Comparison of ENCODE assay signal across 25 mouse cellular contexts in genomic region chr13:8805931-8806330, GRCm38 (mm10).
DNase-seq lines count a peak whose midpoint lies in the region; ATAC-seq and TF ChIP-seq lines count a peak whose summit lies in the region.
"Had no signal": no experiment of that assay in that cellular context is flagged by ENCODE, and none has a peak within 500 bp of the region (broad histone marks: within the 10 kb centered on the region; RNA-seq: fewer than 3 reads in every experiment).

No protein-coding gene starts in this region.

- ATAC-seq in stomach, postnatal 0 days (ENCODE audit: low FRiP score, low TSS enrichment) = no peak
- ATAC-seq: CD4-positive, CD25-positive, alpha-beta regulatory T cell, adult 4 months; forebrain, embryonic 13.5 days; forebrain, embryonic 15.5 days; forebrain, postnatal 0 days had no signal

- H3K9me3 ChIP-seq in stomach, postnatal 0 days (ENCODE audit: control insufficient read depth, low read length) = no peaks in the 10 kb centered on the region
- H3K9me3 ChIP-seq: embryonic facial prominence, embryonic 13.5 days; embryonic facial prominence, embryonic 15.5 days; forebrain, embryonic 10.5 days; forebrain, embryonic 13.5 days; forebrain, embryonic 15.5 days; G1E had no signal

- H3K4me1 ChIP-seq in stomach, postnatal 0 days (replicated peaks; ENCODE audit: control insufficient read depth, insufficient read depth) = no peaks in the 10 kb centered on the region
- H3K4me1 ChIP-seq: embryonic facial prominence, embryonic 13.5 days; embryonic facial prominence, embryonic 15.5 days; forebrain, embryonic 10.5 days; forebrain, embryonic 13.5 days; forebrain, embryonic 15.5 days had no signal

- H3K36me3 ChIP-seq in stomach, postnatal 0 days (ENCODE audit: control insufficient read depth, insufficient read depth, low read length) = no peaks in the 10 kb centered on the region

- no peak overlapping the region for H3K27ac ChIP-seq in stomach, postnatal 0 days (replicated peaks)
- H3K27ac ChIP-seq: embryonic facial prominence, embryonic 13.5 days; embryonic facial prominence, embryonic 15.5 days; forebrain, embryonic 10.5 days; forebrain, embryonic 13.5 days; forebrain, embryonic 15.5 days had no signal

- peak; percentile 17 for DNase-seq in 3134 (ENCODE audit: extremely low read depth, insufficient read length, low spot score)
- peak; percentile 54 for DNase-seq in Muller cell, postnatal 12 days (ENCODE audit: inconsistent ontology term)
- DNase-seq in stomach, postnatal 0 days (ENCODE audit: low spot score) = peak; percentile 5
- DNase-seq in right cerebral cortex, postnatal 36 days (ENCODE audit: low spot score in 2 of 2) = no peak
- DNase-seq in cerebellum, postnatal 36 days = no peak
- DNase-seq: adrenal gland, adult 2 months; adrenal gland, postnatal 10 days; adrenal gland, postnatal 25 days; B cell, adult 2 months; cerebellum, adult 11-12 months; cerebellum, adult 2 months; cerebellum, adult 9-10 months; cerebellum, postnatal 10 days; cerebellum, postnatal 25 days; embryo, embryonic 11 days; forebrain, postnatal 0 days had no signal

- no peak overlapping the region for H3K4me2 ChIP-seq in stomach, postnatal 0 days (replicated peaks; ENCODE audit: low read depth)
- H3K4me2 ChIP-seq: embryonic facial prominence, embryonic 13.5 days; embryonic facial prominence, embryonic 15.5 days; forebrain, embryonic 13.5 days; forebrain, embryonic 15.5 days had no signal

- TF ChIP-seq EP300 in stomach, postnatal 0 days (optimal IDR thresholded peaks at IDR 0.05) = no peak

- H3K9ac ChIP-seq in stomach, postnatal 0 days (ENCODE audit: low read length) = no peak overlapping the region
- H3K9ac ChIP-seq: embryonic facial prominence, embryonic 13.5 days; embryonic facial prominence, embryonic 15.5 days; forebrain, embryonic 13.5 days; forebrain, embryonic 15.5 days; forebrain, postnatal 0 days had no signal

- H3K4me3 ChIP-seq in stomach, postnatal 0 days (ENCODE audit: low read depth, low read length) = no peak overlapping the region
- H3K4me3 ChIP-seq: embryonic facial prominence, embryonic 13.5 days; embryonic facial prominence, embryonic 15.5 days; erythroblast, embryonic 14.5 days; forebrain, embryonic 10.5 days; forebrain, embryonic 13.5 days; forebrain, embryonic 15.5 days had no signal

- no peak for TF ChIP-seq CTCF in stomach, postnatal 0 days (IDR thresholded peaks at IDR 0.05; ENCODE audit: low read depth)

- H3K27me3 ChIP-seq in stomach, postnatal 0 days (ENCODE audit: control insufficient read depth, insufficient read depth, low read length) = no peaks in the 10 kb centered on the region
- H3K27me3 ChIP-seq: CH12.LX; embryonic facial prominence, embryonic 13.5 days; embryonic facial prominence, embryonic 15.5 days; forebrain, embryonic 13.5 days; forebrain, embryonic 15.5 days had no signal

- WGBS in stomach, postnatal 0 days = 92% methylated on average over 2 of the region's 2 CpGs

Comparison
In these comparisons a context has a peak if more than half of its experiments do, and no peak if none do; other contexts are left out.
1. DNase-seq: peak in 3134 (single experiment), Muller cell, postnatal 12 days (single experiment) and stomach, postnatal 0 days (single experiment); none in right cerebral cortex, postnatal 36 days (0 of 2) and cerebellum, postnatal 36 days (0 of 2).